Mouse (Mus musculus): Measurements from ENCODE around the gene Olfr600. TPM values are rescaled to one million over a fixed set of nuclear protein-coding genes. Genes with fewer than 3 reads are reported as not detected.
"Not testable (repeated sequence)": the region's sequence is repeated elsewhere in the genome, so short reads cannot be mapped to it uniquely, and the experiment has no call there.

Gene Olfr600
- total RNA-seq (2021), result not detected

DNA sequence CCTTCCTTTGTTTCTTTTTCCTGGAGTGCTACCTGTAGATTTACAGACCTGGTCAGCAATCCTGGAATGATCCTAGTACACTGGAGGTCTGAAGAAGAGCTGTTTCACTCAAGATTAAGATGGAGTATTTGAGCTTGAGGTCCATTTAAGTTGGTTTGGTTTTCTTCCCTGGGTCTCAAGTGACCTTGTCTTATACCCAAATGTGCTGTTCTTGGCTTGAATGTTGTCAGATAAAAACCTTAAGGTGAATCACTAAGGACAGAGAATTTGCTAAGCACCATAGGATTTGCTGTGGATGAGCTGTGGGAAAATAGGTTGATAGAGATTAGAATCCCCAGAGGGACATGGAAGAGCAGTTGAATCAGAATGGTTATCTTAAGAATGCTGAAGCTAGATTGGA lies at the start of gene Olfr600:
Olfr600 (minus strand) TSS at position 101 of the 400 bp plus-strand sequence.
- intact Hi-C loops (cut with DNase I), result no loop called here
- DNase-seq, result no peak

DNA sequence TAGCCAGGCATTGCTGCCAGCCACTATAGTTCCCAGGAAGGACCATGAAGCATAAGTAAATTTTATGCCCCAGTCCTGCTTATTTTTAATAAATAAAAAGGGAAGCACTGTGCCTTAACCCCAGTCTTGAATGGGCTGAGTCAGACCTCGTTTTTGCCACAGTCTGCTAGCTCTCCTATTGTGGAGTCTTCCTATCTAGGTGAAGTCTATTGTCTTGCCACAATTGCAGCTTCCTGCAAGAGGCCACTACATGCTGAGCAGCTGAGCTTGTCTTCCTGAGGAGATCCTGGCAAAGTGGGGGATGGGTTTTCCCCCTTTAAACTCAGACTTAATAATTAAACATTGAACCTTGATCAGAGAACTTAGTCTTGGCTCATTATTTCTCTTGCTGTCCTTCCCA lies 49.5 kb upstream of the Olfr600 start:
- no peak for DNase-seq
- intact Hi-C loops (cut with DNase I), result no loop called here

DNA sequence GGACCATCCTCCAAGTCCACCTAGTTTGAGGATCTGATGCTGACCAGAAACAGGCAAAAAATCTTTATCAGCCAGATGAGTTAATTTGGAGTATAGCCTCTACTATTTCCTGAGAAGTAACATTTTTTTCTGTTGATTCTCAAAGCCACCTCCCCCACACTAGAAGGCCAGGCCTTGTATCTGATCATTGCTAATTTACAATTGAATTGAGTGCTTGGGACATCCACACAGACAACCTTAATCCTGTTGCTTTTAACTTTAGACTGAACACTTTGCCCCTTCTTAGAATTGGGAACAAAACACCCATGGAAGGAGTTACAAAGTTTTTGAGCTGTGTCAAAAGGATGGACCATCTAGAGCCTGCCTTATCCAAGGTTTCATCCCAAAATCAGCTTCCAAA lies 48.3 kb upstream of the Olfr600 start:
- intact Hi-C loops (cut with DNase I), result no loop called here

DNA sequence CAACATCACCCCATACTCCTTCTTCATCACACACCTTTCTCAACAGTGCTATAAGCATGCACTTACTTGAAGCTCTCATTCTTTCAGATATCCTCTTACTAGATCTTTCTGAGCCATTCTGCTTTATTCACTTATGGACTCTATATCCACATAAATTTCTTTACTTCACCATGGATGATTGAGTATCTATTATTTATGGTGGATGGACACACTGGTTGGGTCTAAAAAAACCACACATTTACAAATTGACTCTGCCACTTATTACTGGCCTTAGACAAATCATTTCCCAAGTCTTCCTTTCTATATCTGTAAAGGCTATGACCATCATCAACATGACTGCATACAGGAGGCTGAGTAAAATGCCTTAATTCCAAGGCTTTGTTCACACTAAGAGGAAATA lies 36.6 kb upstream of the Olfr600 start, which contains the start of gene Olfr603:
Olfr603 (minus strand) TSS at position 101 of the 400 bp plus-strand sequence.
- intact Hi-C loops (cut with DNase I), result no loop called here
- no peak for DNase-seq

More for the DNA sequence above, 48.3 kb upstream of the Olfr600 start:
- DNase-seq, result no peak

DNA sequence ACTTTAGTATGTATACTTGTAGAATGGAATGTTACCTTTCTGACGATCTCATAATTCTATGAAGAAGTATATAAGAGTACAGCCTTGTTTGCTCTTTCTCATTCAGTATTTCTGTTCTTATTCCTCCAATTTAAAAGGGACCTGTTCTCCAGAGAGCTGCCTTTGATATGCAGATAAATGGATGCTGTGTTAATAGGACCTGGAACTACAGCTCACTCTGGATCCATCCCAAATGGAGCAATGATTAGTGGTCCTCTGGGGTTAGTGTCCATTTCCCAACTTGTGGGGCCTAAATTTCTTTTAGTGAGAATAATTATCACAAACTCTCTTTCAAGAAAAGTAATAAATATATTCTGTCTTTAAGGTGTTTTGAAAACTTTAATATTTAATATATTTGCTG lies 13.1 kb upstream of the Olfr600 start, which contains the start of gene Olfr601:
Olfr601 (minus strand) TSS at position 101 of the 400 bp plus-strand sequence.
- no peak for DNase-seq
- intact Hi-C loops (cut with DNase I), result no loop called here

DNA sequence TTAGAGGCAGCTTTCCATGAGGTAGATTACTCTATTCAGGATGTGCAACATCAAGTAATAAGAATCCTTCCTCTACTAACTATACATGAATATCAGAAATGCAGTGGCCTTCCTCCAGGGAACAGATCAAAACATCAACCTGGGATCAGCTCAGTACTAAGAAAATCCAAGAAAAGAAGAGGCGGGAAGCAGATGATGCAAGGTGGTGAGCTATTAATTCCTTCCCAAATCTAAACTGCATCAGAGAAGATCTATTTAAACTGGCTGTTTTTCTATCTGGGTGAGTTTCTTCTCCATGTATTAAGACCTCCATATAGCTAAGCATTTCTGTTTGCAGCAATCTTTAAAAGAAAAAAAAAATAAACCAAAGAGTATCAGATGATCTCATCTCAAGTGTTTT lies 13.9 kb downstream of the Olfr600 start, which contains the start of gene Olfr599:
Olfr599 (plus strand) TSS at position 301 of the 400 bp plus-strand sequence.
- intact Hi-C loops (cut with DNase I), result no loop called here
- no peak for DNase-seq

DNA sequence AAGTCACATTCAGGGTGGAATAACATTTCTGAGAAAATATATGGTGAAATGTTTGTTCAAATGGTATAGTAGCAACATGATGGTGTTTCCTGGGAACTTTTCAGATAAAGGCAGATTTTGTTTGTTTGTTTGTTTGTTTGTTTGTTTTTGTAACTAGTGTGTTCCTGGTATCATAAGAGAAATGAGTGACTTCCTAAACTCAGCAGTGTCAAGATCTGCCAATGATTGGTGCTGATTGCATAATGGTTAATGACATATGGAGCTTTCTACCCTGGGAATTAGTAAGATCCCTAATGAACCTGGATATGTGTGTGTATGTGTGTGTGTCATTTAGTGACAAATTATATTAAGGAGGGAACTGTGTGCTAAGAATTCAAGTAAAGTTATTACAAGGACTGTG lies 26.2 kb downstream of the Olfr600 start, which contains the start of gene Olfr598:
Olfr598 (plus strand) TSS at position 301 of the 400 bp plus-strand sequence.
- intact Hi-C loops (cut with DNase I), result no loop called here
- no peak for DNase-seq

DNA sequence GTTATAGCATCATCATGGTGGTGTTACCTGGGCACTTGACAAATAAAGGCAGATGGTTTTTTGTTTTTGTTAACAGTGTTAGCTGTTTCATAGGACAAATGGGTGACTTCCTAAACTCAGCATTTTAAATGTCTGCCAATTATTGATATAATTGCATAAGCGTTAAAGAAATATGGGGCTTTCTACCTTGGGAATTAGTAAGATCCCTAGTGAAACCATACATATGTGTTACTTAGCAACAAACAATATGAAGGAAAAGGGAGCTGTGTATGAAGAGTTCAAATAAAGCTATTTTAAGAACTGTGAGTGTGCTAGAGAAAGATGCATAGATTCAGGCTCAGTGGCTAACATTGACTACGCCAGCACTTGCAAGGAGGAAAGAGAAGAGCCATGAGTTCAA lies 33.5 kb downstream of the Olfr600 start, which contains the start of gene Olfr597:
Olfr597 (plus strand) TSS at position 301 of the 400 bp plus-strand sequence.
- DNase-seq; intact Hi-C loops (cut with DNase I): not testable (repeated sequence)

DNA sequence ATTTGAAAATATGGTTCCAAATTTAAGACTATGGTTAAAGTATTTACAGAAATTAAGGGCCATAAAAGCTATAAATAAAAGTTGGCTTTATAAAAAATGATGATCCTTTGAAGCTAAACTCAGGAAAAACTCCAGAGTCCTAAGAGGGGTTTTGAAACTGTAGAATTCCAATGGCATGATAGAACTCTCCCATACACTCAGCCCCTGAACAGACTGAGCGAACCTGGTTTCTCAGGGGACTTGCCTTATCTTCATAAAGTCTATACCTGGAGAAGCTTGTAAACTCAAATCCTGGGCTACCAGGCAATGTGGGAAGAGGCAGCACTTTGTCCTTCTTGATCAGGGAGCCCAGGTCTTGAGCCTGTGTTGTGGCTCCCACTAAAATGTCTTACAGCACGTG lies 44.1 kb downstream of the Olfr600 start, which contains the start of gene Olfr596:
Olfr596 (plus strand) TSS at position 301 of the 400 bp plus-strand sequence.
- intact Hi-C loops (cut with DNase I); DNase-seq: not testable (repeated sequence)

Other genes starting within 250 kb of the Olfr600 start
- gene Olfr586, start 224.0 kb downstream of the Olfr600 start, total RNA-seq (2021), result not detected
- gene Olfr588-ps1, start 208.8 kb downstream of the Olfr600 start, total RNA-seq (2021), result not detected
- gene Olfr589, start 193.3 kb downstream of the Olfr600 start, total RNA-seq (2021), result not detected
- not detected for gene Olfr591, start 171.3 kb downstream of the Olfr600 start, total RNA-seq (2021)
- gene Olfr592, start 164.9 kb downstream of the Olfr600 start, total RNA-seq (2021), result not detected
- gene Olfr593, start 137.8 kb downstream of the Olfr600 start, total RNA-seq (2021), result not detected
- not detected for gene Olfr594, start 132.7 kb downstream of the Olfr600 start, total RNA-seq (2021)
- not detected for gene Usp17ld, start 97.2 kb downstream of the Olfr600 start, total RNA-seq (2021)
- not detected for gene Olfr596, start 44.0 kb downstream of the Olfr600 start, total RNA-seq (2021)
- not detected for gene Olfr597, start 33.4 kb downstream of the Olfr600 start, total RNA-seq (2021)
- not detected for gene Olfr598, start 26.1 kb downstream of the Olfr600 start, total RNA-seq (2021)
- not detected for gene Olfr599, start 13.8 kb downstream of the Olfr600 start, total RNA-seq (2021)
- gene Olfr601, start 13.0 kb upstream of the Olfr600 start, total RNA-seq (2021), result not detected
- not detected for gene Olfr603, start 36.5 kb upstream of the Olfr600 start, total RNA-seq (2021)
- not detected for gene Usp17lc, start 65.4 kb upstream of the Olfr600 start, total RNA-seq (2021)
- gene Olfr605, start 95.8 kb upstream of the Olfr600 start, total RNA-seq (2021), result not detected
- not detected for gene Olfr606, start 99.4 kb upstream of the Olfr600 start, total RNA-seq (2021)
- not detected for gene Olfr607, start 114.5 kb upstream of the Olfr600 start, total RNA-seq (2021)
- gene Olfr608, start 120.2 kb upstream of the Olfr600 start, total RNA-seq (2021), result under 1 TPM; 0.17 to 0.62 TPM
- not detected for gene Olfr609, start 148.4 kb upstream of the Olfr600 start, total RNA-seq (2021)
- not detected for gene Olfr610, start 162.5 kb upstream of the Olfr600 start, total RNA-seq (2021)
- gene Olfr611, start 171.2 kb upstream of the Olfr600 start, total RNA-seq (2021), result not detected
- not detected for gene Olfr612, start 193.0 kb upstream of the Olfr600 start, total RNA-seq (2021)
- not detected for gene Olfr613, start 198.4 kb upstream of the Olfr600 start, total RNA-seq (2021)
- not detected for gene Olfr615, start 206.4 kb upstream of the Olfr600 start, total RNA-seq (2021)
- not detected for gene Olfr616, start 219.5 kb upstream of the Olfr600 start, total RNA-seq (2021)
- not detected for gene Olfr617, start 223.4 kb upstream of the Olfr600 start, total RNA-seq (2021)
- not detected for gene Olfr618, start 240.4 kb upstream of the Olfr600 start, total RNA-seq (2021)

All from heart, postnatal 10 days (tissue).